Mouse (Mus musculus): Measurements from ENCODE around the gene Lsamp.

The Lsamp gene

GRCm38 (mm10) chr16:40948013-40948412 is 963.9 kb downstream of the Lsamp start:
- no peak for DNase-seq (ENCODE audit: extremely low spot score)

GRCm38 (mm10) chr16:40959211-40959610 is 975.0 kb downstream of the Lsamp start:
- no peak for DNase-seq (ENCODE audit: extremely low spot score)

DNA sequence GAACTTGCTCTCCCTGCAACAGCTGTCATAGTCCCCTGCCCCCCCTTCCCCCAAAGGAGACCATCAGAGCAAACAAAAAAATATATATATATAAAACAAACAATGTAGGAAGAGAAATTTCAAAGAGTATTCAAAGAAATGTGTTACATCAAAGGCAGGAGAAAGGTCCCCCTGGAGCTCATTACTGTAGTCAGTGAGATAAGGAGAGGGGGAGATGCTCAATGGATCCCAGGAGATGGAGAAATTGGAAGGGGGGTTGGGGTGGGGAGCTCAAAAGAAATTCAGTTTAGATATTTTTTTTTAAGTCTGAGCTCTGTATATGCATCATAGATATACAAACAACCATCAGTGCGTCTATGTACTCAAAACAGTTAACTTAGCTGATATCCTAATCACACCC is 976.4 kb downstream of the Lsamp start:
- DNase-seq (ENCODE audit: extremely low spot score) = no peak

DNA sequence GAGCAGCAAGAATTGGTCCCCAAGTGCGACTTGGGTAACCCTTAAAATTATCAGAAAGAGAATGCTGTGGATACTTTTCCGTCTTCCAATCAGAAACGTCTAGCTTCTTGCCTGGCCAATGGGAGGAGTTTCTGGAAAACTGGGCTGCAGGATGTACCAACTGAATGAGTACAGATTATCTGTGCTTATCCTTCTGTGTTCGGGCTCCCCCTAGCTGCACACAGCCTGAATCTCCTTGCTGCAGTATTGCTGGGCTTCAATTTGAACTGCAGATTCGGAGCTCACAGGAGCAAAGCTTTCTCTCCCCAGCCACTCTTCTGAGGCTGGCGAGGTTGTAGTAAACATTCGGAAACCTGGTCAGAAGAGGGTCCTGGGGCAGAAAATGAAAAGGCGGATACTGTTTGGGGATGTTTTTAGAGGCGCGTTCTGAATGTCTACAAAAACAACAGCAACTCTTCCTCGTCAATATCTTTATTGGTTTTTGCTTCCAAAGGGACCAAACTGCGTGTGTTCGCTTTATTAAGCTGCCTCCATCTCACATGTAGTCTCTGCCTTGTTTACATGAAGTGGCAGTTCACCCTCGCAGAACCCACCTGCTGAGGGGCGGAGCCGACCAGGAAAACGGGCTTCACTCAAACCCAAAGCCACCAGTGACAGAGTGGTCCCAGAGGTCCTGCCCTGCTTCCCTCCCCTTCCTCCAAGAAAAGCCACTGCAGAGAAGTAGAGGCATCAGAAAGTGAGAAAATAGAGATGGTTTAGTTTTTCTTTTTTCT is 984.1 kb downstream of the Lsamp start:
- DNase-seq (ENCODE audit: extremely low spot score) = peak; percentile 73

GRCm38 (mm10) chr16:40971382-40971781 is 987.2 kb downstream of the Lsamp start:
- no peak for DNase-seq (ENCODE audit: extremely low spot score)

- no peak for DNase-seq (ENCODE audit: extremely low spot score)
Measured at GRCm38 (mm10) chr16:40974084-40974483, 989.9 kb downstream of the Lsamp start.

DNA sequence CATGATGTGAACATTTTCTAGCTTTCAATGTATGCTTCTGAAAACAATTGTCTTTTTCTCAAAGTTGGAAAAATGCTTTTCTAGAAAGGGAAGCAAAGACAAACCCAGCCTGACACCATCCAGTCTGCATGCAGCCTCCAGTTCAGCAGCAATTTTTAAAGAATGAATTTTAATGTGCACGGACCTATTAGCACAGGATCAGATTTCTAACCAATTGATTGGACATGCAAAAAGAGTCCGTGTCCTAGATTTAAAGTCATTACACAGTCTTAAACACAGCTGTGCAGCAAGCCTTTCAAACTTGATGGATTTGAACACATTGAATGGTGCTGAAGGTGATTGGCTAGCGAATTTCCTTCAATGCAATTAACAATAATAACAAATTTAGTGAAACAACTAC is 998.9 kb downstream of the Lsamp start:
- no peak for DNase-seq (ENCODE audit: extremely low spot score)

DNA sequence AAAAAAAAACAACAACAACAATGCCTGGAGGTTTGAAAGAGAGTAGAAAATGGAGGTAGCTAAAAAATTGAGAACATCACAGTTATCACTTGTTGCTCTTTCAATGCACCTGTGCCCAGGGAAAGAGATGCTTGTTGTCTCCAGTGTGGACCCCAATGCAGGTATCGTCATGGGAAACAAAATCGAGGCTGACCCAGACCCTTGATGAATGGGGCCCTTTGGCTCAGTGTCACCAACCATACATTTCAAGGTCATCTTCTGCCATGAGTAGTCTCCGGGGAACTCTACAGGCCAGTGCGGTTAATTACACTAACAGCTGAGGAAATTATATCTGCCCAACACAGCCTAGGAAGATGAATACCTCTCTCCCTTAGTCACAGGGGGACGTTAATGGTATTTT is 1023.4 kb downstream of the Lsamp start:
- no peak for DNase-seq (ENCODE audit: extremely low spot score)

DNA sequence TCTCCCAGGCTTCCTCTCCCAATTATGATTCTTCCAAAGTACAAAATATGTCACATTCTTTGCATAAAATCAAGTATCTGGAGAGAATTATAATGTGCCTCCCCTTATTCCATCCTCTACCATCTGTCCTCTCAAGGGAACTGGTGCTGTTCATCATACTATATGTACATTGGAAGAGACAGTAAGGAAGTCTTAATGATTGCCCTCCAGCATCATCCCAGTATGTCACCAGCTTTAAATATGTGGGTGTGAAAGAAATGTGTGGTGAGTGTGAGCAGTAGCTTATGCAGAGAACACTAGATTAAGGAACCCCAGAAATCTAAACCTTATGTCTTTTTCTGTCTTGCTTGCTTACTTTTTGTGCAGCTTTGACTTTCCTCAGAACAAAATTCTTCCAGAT is 1050.6 kb downstream of the Lsamp start:
- no peak for DNase-seq (ENCODE audit: extremely low spot score)

- DNase-seq (ENCODE audit: extremely low spot score) = no peak
Measured at GRCm38 (mm10) chr16:41041686-41042085, 1057.5 kb downstream of the Lsamp start.

DNA sequence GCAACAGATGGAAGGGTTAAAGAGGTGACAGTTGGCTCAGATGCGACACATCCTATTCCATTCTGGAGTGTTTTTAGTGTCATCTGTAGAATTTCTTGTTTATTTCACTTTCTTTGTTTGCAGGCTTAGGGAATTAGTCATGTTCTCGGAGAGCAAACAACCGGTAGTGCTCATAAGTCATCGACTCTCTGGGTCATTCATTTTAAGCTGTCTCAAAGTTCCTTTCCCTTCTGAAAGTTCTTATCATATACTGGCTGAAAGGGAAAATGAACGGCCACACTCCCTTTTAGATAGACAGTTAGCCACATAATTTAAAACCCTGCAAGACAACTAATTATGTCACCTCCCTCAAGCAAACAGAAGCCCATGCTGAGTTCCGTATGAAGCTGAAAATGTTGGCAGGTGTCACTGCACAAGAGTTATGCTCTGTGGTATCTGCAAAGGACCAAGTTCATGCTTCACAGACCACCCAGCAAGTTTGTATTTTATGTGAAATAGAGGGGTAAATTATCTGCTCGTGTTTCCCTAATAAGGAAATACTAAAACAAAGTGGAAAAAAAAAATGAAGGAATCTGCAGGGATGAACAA is 1079.2 kb downstream of the Lsamp start:
- DNase-seq (ENCODE audit: extremely low spot score) = no peak

DNA sequence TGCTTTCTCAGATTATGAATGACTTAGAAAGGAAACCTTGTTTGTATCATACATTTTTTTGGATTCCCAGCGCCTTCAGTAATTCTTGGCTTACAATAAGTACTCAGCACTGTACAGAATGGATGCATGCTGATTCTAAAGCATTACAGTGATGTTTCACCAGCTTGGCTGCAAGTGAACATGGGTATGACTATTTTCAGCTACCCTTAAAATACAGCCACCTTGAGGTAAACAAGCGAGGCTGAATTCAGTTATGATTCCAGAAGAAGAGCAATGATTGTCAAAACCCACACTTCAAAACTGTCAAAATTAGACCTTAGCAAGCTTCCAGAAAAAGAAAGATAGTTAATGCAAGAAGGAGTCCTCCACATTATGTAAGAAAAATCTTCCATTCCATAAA is 1089.3 kb downstream of the Lsamp start:
- no peak for DNase-seq (ENCODE audit: extremely low spot score)

- no peak for DNase-seq (ENCODE audit: extremely low spot score)
Measured at GRCm38 (mm10) chr16:41088648-41089047, 1104.5 kb downstream of the Lsamp start.

- DNase-seq (ENCODE audit: extremely low spot score) = no peak
Measured at GRCm38 (mm10) chr16:41090092-41090491, 1105.9 kb downstream of the Lsamp start.

GRCm38 (mm10) chr16:41091259-41091658 is 1107.1 kb downstream of the Lsamp start:
- no peak for DNase-seq (ENCODE audit: extremely low spot score)

DNA sequence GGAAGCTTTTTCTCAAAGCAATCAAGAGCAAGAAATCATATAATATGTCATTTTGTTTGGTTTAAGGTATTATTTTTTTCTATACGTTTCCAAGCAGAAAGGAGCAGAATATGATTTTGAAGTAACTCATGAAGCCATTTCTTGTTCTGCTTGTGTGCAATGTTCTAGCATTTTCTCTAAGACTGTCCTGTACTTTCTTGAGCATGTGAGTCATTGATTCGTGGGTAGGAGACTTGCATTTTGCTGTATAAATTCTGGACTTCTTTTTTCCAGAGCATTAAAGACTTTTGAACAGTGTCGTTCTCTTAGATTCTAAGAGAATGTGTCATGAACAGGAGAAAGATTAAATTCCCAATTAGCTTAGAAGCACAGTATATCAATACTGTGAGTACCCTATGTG is 1118.6 kb downstream of the Lsamp start:
- no peak for DNase-seq (ENCODE audit: extremely low spot score)

- DNase-seq (ENCODE audit: extremely low spot score) = no peak
Measured at GRCm38 (mm10) chr16:41124361-41124760, 1140.2 kb downstream of the Lsamp start.

GRCm38 (mm10) chr16:41125051-41125450 is 1140.9 kb downstream of the Lsamp start:
- DNase-seq (ENCODE audit: extremely low spot score) = no peak

- DNase-seq (ENCODE audit: extremely low spot score) = no peak
Measured at GRCm38 (mm10) chr16:41131053-41131452, 1146.9 kb downstream of the Lsamp start.

GRCm38 (mm10) chr16:41172839-41173238 is 1188.7 kb downstream of the Lsamp start:
- DNase-seq (ENCODE audit: extremely low spot score) = no peak

GRCm38 (mm10) chr16:41179557-41179956 is 1195.4 kb downstream of the Lsamp start:
- DNase-seq (ENCODE audit: extremely low spot score) = no peak

DNA sequence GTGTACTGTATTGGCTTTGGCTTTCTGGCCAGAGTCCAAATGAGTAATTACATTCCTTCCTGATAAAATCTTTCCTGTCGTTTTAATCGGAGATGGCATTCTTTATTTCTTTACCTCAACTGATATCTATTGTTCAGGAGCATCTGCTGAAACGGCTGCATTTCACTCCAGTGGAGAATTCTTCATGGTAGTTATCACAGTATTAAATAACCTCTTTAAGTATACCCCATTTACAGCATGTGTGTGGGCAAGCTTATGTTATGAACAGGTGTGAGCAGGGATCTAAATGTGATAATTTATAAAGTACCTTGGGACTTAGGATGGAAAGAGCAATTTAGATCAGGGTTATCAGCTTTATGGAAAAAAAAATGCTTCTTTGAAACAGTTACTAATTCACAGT is 1196.7 kb downstream of the Lsamp start:
- DNase-seq (ENCODE audit: extremely low spot score) = no peak

DNA sequence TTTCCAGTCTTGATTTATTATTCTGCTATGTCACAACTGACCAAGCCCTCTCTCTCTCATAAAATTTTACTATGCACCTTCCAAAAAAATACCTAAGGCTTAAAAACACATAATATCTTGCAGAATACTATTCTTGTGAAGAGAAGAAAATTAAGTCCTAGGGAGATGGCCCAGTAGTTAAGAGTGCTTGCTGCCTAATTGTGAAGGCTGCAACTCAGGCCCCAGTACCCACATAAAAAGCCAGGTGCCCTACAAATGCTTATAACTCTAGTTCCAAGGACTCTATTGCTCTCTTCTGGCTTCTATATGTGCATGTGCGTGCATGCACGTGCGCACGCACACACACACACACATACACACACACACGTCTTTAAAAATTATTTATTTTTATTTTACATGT is 1225.9 kb downstream of the Lsamp start:
- DNase-seq (ENCODE audit: extremely low spot score) = no peak

- no peak for DNase-seq (ENCODE audit: extremely low spot score)
Measured at GRCm38 (mm10) chr16:41235829-41236228, 1251.7 kb downstream of the Lsamp start.
